Mouse (Mus musculus): ENCODE measurements at regions not wholly inside any gene's neighbourhood (a gene's known extent, or its start where the extent isn't known, plus 50 kb on each side); places are given as distances from the start of the nearest gene placed in this dataset.

DNA sequence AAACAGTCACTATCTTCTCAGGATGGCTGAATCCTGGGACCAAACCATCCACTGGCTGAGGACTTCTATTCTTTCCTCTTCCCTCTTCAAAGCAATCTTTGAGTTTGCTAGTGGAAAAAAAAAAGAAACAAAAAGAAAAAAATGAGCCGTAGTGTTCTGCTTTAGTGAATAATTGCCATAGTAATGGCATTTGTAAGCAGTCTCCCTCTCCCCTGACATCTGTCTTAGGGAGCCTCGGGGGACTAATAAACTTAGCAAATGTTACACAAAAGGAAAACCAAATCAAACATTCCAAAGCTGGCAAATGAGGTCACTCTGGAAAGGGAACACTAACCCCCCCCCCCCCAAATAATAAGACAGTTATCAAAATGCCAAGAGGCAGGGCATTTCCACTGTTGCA lies 744.9 kb downstream of the Utrn start:
- no peak for TF ChIP-seq CTCF (IDR thresholded peaks at IDR 0.05; ENCODE audit: low read depth, low read length)
- no peak for TF ChIP-seq POLR2A (IDR thresholded peaks at IDR 0.05; ENCODE audit: extremely low read depth, insufficient read depth, low read length)
